Mouse (Mus musculus): ENCODE measurements around the gene Abhd12. TPM values are rescaled to one million over a fixed set of nuclear protein-coding genes. Genes with fewer than 3 reads are reported as not detected.

The Abhd12 gene
- total and polyA plus RNA-seq, 2 experiments from 2014 or later = 158 to 164 TPM

DNA sequence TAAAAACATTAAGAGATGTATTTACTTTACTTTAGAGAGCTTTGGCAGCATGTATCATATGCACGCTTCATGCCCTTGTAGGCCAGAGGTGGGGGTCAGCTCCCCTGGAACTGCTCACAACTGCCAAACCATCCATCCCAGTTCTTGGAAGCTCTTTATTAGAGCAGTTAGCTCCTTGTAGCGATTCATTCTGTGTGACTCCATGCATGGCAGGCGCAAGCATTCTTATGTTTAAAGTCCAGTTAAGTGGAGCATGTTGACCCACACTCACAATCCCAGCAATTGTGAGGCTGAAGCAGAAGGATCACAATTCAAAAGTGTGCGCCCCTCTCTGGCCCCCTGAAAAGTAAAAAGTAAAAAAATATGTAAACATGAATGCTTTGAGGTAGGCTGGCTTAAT is 27.0 kb downstream of the Abhd12 start:
- Histone ChIP-seq H3K9ac (replicated peaks; ENCODE audit: low read length) (no peak overlapping the region), H3K36me3 (ENCODE audit: insufficient read depth, low read length) (no peaks in the 10 kb centered on the region; the same call in 1 of the 2 replicates), H3K9me3 (ENCODE audit: low read length) (no peaks in the 10 kb centered on the region), H3K4me2 (ENCODE audit: low read depth, low read length) (no peak overlapping the region), H3K4me1 (ENCODE audit: insufficient read depth, low read length) (no peaks in the 10 kb centered on the region), H3K4me3 (ENCODE audit: low read length) (no peak overlapping the region), H3K27me3 (ENCODE audit: insufficient read depth, low read length) (no peaks in the 10 kb centered on the region), H3K27ac (no peak overlapping the region)
- TF ChIP-seq CTCF (IDR thresholded peaks at IDR 0.05; ENCODE audit: low read depth) = no peak
- WGBS = 76% methylated on average over 4 of the region's 4 CpGs
- ATAC-seq (no peak), DNase-seq (ENCODE audit: low spot score) (no peak)

DNA sequence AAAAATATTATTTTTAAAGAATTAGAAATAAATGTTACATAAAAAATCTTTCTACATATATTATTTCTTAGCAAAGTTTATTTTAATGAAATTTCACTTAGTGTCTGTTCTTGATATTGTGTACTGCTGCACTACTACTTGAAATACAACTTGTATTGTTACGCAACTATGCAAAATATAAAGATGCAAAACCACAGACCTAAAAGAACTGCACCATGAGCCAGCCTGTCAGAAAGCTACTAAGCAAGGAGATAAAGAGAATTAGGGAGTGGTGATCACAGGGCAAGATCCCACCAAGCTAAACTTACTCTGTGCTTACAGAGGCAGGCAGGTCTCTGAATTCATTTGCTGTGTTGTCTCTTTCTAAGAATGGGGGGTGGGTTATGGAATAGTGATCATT is 29.3 kb downstream of the Abhd12 start:
- DNase-seq (ENCODE audit: low spot score) (no peak), ATAC-seq (no peak)
- no peak for TF ChIP-seq CTCF (IDR thresholded peaks at IDR 0.05; ENCODE audit: low read depth)
- H3K9ac ChIP-seq (replicated peaks; ENCODE audit: low read length) = no peak overlapping the region
- H3K27ac ChIP-seq = no peak overlapping the region
- H3K36me3 ChIP-seq (ENCODE audit: insufficient read depth, low read length) = no peaks in the 10 kb centered on the region; the same call in 1 of the 2 replicates
- WGBS = 100% methylated on average over 1 of the region's 1 CpGs
- H3K27me3 ChIP-seq (ENCODE audit: insufficient read depth, low read length) = no peaks in the 10 kb centered on the region
- no peaks in the 10 kb centered on the region for H3K9me3 ChIP-seq (ENCODE audit: low read length)
- H3K4me3 ChIP-seq (ENCODE audit: low read length) = no peak overlapping the region
- H3K4me2 ChIP-seq (ENCODE audit: low read depth, low read length) = no peak overlapping the region
- no peaks in the 10 kb centered on the region for H3K4me1 ChIP-seq (ENCODE audit: insufficient read depth, low read length)

DNA sequence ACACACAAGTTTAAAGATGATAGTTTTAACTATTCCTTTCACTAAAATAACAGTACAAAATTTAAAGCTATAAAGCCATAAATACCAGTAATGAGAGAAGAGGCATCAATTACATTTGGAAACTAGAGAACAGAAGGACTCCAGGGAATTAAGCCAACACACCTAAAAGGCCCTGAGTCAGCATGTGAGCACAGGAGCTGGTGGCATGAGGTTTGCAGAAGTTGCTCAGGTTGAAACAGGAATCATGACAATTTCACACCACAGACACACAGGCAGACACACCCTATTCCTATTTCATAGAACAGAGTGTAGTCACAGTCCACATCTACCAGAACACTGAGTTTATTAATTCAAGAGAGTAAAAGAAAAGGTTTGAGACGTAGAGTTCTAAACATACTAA is 30.0 kb downstream of the Abhd12 start:
- Histone ChIP-seq H3K9ac (replicated peaks; ENCODE audit: low read length) (no peak overlapping the region), H3K36me3 (ENCODE audit: insufficient read depth, low read length) (no peaks in the 10 kb centered on the region; the same call in 1 of the 2 replicates), H3K27me3 (ENCODE audit: insufficient read depth, low read length) (no peaks in the 10 kb centered on the region), H3K9me3 (ENCODE audit: low read length) (no peaks in the 10 kb centered on the region), H3K4me2 (ENCODE audit: low read depth, low read length) (no peak overlapping the region), H3K4me1 (ENCODE audit: insufficient read depth, low read length) (no peaks in the 10 kb centered on the region), H3K27ac (no peak overlapping the region), H3K4me3 (ENCODE audit: low read length) (no peak overlapping the region)
- 90% methylated on average over 1 of the region's 1 CpGs for WGBS
- no peak for TF ChIP-seq CTCF (IDR thresholded peaks at IDR 0.05; ENCODE audit: low read depth)
- ATAC-seq (no peak), DNase-seq (ENCODE audit: low spot score) (no peak)

DNA sequence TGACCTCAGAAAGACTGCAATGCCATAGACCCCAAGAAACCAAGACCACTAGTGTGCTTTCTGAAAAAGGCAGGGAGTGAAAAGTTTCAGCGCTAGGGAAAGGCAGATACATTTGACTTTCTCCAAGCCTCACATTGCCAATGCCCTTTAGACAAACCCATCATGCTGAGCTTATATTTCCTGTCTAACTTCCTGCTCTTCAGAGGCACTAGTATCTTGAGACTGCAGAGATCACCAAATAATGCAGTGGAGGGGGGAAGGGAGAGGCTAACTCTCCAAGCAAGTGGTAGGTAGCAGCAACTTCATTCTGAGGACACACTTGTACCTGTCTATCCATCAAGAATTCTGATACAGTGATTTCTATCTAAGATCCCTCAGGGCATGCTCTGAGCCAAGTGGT is 35.1 kb downstream of the Abhd12 start:
- Histone ChIP-seq H3K4me2 (ENCODE audit: low read depth, low read length) (no peak overlapping the region), H3K27ac (no peak overlapping the region), H3K4me3 (ENCODE audit: low read length) (no peak overlapping the region), H3K9ac (replicated peaks; ENCODE audit: low read length) (no peak overlapping the region), H3K27me3 (ENCODE audit: insufficient read depth, low read length) (no peaks in the 10 kb centered on the region), H3K36me3 (ENCODE audit: insufficient read depth, low read length) (no peaks in the 10 kb centered on the region), H3K9me3 (ENCODE audit: low read length) (no peaks in the 10 kb centered on the region), H3K4me1 (ENCODE audit: insufficient read depth, low read length) (no peaks in the 10 kb centered on the region)
- no peak for DNase-seq (ENCODE audit: low spot score)
- no peak for ATAC-seq
- TF ChIP-seq CTCF (IDR thresholded peaks at IDR 0.05; ENCODE audit: low read depth) = no peak
- 89% methylated on average over 1 of the region's 1 CpGs for WGBS

DNA sequence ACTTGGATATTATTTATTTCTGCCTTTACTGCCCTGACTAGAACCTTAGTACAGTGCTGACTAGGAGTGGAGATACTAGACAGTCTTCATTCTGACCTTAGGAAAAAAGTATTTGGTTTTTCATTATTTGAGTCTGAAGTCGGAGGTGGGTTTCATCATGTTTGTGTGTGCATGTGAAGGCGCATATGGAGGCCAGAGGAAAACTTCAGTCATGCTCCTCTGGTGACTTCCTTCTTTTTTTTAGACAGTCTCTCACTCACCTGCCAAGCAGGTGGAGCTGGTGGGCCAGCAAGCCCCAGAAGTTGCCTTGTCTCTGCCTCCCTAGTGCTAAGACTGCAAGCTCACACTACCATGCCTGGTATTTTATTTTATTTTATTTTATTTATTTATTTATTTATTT is 37.5 kb downstream of the Abhd12 start:
- DNase-seq (ENCODE audit: low spot score) = no peak
- Histone ChIP-seq H3K9me3 (ENCODE audit: low read length) (no peaks in the 10 kb centered on the region), H3K4me3 (ENCODE audit: low read length) (no peak overlapping the region), H3K9ac (replicated peaks; ENCODE audit: low read length) (no peak overlapping the region), H3K4me1 (ENCODE audit: insufficient read depth, low read length) (no peaks in the 10 kb centered on the region), H3K27me3 (ENCODE audit: insufficient read depth, low read length) (no peaks in the 10 kb centered on the region), H3K36me3 (ENCODE audit: insufficient read depth, low read length) (no peaks in the 10 kb centered on the region), H3K27ac (no peak overlapping the region), H3K4me2 (ENCODE audit: low read depth, low read length) (no peak overlapping the region)
- TF ChIP-seq CTCF (IDR thresholded peaks at IDR 0.05; ENCODE audit: low read depth) = no peak
- no peak for ATAC-seq
- 98% methylated on average over 2 of the region's 2 CpGs for WGBS

DNA sequence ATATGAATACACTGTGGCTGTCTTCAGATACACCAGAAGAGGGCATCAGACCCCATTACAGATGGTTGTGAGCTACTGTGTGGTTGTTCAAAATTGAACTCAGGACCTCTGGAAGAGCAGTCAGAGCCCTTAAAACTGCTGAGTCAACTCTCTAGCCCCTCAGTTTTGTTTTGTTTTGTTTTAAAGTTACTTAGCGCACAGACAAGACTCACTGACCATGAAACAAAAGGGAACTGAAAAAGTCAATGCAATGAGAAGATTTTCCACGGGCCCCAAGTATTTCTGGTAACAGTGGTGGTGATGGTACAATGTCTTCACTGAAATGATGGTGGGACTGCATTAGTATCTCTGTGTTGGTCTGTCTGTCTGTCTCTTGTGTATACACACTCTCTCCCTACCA is 43.4 kb downstream of the Abhd12 start:
- Histone ChIP-seq H3K9ac (replicated peaks; ENCODE audit: low read length) (no peak overlapping the region), H3K27ac (no peak overlapping the region), H3K27me3 (ENCODE audit: insufficient read depth, low read length) (no peaks in the 10 kb centered on the region), H3K4me2 (ENCODE audit: low read depth, low read length) (no peak overlapping the region), H3K4me3 (ENCODE audit: low read length) (no peak overlapping the region), H3K36me3 (ENCODE audit: insufficient read depth, low read length) (no peaks in the 10 kb centered on the region), H3K9me3 (ENCODE audit: low read length) (no peaks in the 10 kb centered on the region), H3K4me1 (ENCODE audit: insufficient read depth, low read length) (no peaks in the 10 kb centered on the region)
- ATAC-seq = no peak
- WGBS = 94% methylated on average over 2 of the region's 2 CpGs
- 0 out of 2 replicates have a peak, but pooled peaks have one; percentile 12 for TF ChIP-seq CTCF (IDR thresholded peaks at IDR 0.05; ENCODE audit: low read depth)
- no peak for DNase-seq (ENCODE audit: low spot score)

DNA sequence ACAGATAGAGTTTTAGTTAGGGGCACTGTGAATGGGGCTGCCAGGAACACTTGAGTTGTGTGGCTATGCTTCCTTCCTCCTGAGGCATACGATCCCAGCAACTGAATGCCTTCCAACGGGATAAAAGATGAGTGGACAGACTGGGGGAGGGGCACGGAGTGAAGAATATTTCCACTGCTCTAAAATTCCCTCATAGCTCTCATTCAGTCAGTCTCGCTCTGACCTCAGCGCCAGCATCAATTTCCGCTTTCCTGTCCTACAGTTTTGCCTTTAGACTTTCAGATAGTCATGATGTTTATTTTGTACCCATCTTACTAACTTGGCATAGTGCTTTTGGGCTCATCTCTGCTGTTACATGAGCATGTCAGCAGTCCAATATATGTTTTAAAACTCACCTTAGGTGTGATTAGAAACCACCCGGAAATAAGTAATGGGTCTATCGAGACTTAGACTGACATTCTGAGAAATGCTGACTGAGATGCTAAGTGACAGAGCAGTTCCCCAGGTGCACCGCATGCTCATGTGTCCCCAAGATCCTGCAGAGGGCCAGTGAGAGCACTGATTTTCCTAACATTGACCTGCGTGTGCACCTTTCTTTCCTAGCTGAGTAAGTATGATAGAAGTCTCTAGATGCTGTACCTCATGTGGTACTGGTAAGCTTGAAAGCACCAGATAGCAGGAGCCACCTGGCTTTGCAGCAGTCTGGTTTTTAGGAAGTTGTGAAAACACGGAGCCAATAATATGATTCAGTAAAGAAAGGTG is 44.7 kb downstream of the Abhd12 start:
- WGBS = 77% methylated on average over 11 of the region's 11 CpGs
- TF ChIP-seq CTCF (IDR thresholded peaks at IDR 0.05; ENCODE audit: low read depth) = no peak
- no peak overlapping the region for H3K27ac ChIP-seq
- DNase-seq (ENCODE audit: low spot score) (no peak), ATAC-seq (no peak)
- H3K4me2 ChIP-seq (ENCODE audit: low read depth, low read length) = no peak overlapping the region
- H3K9me3 ChIP-seq (ENCODE audit: low read length) = no peaks in the 10 kb centered on the region
- no peak overlapping the region for H3K9ac ChIP-seq (replicated peaks; ENCODE audit: low read length)
- H3K4me1 ChIP-seq (ENCODE audit: insufficient read depth, low read length) = no peaks in the 10 kb centered on the region
- H3K36me3 ChIP-seq (ENCODE audit: insufficient read depth, low read length) = no peaks in the 10 kb centered on the region
- H3K4me3 ChIP-seq (ENCODE audit: low read length) = no peak overlapping the region
- no peaks in the 10 kb centered on the region for H3K27me3 ChIP-seq (ENCODE audit: insufficient read depth, low read length)
